Mouse (Mus musculus): Measurements from ENCODE around the gene Obox2. TPM values are rescaled to one million over a fixed set of nuclear protein-coding genes. Genes with fewer than 3 reads are reported as not detected.
"Not testable (repeated sequence)": the region's sequence is repeated elsewhere in the genome, so short reads cannot be mapped to it uniquely, and the experiment has no call there.

Gene Obox2
- not detected in 2 replicates for polyA plus RNA-seq (2015; fragmentation: Nextera tagmentation; extraction: Ambion mirVana)

DNA sequence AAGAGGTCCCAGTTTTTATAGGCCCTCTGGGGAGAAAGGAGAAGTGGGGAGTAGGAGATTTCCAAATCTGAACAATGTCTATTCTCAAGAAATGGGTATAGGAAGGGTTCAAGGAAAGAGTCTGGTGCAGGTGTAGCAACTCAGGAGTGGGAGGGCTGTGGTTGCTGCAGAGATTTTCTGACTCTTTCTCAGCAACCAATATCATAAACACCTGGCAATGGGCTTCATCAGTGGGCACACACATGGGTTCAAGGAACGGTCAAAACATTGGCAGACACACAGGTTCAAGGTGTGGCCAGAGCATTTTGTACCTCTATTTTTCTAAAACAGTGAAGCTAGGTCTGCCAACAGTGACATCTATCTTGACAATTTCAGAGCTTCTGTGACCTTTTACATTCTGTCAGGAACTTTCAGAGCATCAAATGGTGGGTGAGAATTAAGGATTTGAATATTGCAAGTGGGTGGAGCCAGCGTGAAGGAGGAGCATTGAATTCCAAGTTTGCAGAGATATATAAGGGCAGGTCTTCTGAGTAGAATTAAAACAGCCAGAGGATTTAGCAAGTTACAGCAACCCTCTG, at the start of gene Obox2, which contains the start of gene Obox1:
Gene Obox2, plus strand, starts transcription at position 301 of the 578 bp plus-strand sequence.
Gene Obox1, plus strand, starts transcription at position 528 of the 578 bp plus-strand sequence.
- DNase-seq (ENCODE audit: low spot score), result not testable (repeated sequence)

DNA sequence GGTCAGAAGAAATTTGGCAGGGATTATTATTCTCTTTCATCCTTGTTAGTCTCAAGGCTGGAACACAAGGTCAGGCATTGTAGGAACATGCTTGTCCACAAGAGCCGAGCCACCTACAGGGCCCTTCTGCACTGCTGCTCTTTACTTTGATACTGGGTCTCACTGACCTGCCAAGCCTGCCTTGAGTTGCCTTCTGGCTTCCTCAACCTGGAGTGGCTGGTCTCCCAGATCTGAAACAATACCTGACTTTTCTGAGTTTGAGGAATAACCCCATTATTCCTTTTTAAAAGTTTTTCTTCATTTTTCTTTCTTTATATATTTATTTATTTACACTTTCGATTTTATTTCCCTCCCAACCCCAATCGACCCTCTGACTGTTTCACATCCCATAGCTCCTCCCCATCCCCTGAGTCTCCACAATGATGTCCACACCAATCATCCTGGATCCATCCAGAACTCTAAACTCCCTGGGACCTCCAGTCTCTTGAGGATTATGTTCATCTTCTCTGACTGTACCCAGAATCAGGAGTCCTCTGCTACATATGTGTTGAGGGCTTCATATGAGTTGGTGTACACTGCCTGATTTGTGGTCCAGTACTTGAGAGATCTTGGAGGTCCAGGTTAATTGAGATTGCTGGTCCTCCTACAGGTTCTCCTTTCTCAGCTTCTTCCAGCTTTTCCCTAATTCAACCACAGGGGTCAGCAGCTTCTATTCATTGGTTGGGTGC, 10.8 kb downstream of the Obox2 start:
- DNase-seq (ENCODE audit: low spot score), result not testable (repeated sequence)

GRCm38 (mm10) chr7:15406816-15407215, 18.3 kb downstream of the Obox2 start:
- DNase-seq (ENCODE audit: low spot score), result not testable (repeated sequence)

- not testable (repeated sequence) for DNase-seq (ENCODE audit: low spot score)
Measured at GRCm38 (mm10) chr7:15418046-15418445, 29.5 kb downstream of the Obox2 start.

DNA sequence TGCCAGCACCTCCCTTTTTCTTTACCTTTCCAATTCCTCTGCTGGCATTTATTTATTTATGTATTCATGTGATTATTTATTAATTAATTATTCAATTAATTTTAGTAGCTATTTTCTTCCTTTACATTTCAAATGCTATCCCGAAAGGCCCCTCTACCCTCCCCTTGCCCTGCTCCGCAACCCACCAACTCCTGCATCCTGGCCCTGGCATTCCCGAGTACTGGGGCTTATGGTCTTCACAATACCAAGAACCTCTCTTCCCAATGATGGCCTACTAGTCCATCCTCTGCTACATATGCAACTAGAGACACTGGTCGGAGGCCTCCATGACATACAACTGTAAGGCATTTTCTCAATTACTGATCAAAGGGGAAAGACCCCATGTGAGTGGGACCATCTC, 37.0 kb downstream of the Obox2 start:
- DNase-seq (ENCODE audit: low spot score), result not testable (repeated sequence)

Other genes with a start within 250 kb of the Obox2 start
- not detected in 2 replicates for gene Obox1, start 227 bp downstream of the Obox2 start, polyA plus RNA-seq (2015; fragmentation: Nextera tagmentation; extraction: Ambion mirVana)

Data from thymus, postnatal 0 days (tissue).